Mouse (Mus musculus): ENCODE results near the gene Eefsec.

GRCm38 (mm10) chr6:88321879-88322278 is 124.5 kb downstream of the Eefsec start:
- TF ChIP-seq CTCF (IDR thresholded peaks at IDR 0.05; ENCODE audit: insufficient read depth, low read depth, low read length) (no peak), POLR2A (IDR thresholded peaks at IDR 0.05; ENCODE audit: insufficient read depth, low read depth, low read length) (no peak)
